Comparison of ENCODE assay signal across 12 mouse cellular contexts in the genomic region with DNA sequence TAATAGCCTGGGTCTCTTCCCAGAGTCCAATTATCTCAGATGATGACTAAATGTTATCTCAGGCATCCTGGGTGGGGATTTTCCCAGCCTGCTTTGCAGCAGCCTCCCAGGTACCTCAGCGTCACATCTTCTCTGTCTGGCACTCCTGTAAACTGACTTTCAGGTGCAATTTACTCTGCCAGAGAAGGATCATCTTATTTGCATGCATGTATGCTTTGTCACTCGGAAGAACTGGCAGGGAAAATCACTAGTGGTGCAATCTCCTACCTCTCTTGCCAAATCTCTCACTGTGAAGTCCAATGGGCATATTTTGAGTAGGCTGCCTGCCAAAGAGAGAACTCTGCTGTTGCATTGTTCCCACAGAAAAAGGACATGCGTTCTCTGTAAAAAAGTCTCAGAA.
DNase-seq lines count a peak whose midpoint lies in the region; ATAC-seq lines count a peak whose summit lies in the region.
"Had no signal": no experiment of that assay in that cellular context is flagged by ENCODE, and none has a peak within 500 bp of the region (broad histone marks: within the 10 kb centered on the region; RNA-seq: fewer than 3 reads in every experiment).

No protein-coding gene starts in this region.

- no peaks in the 10 kb centered on the region for H3K36me3 ChIP-seq in midbrain, embryonic 14.5 days (ENCODE audit: control insufficient read depth, insufficient read depth, low read length)
- H3K36me3 ChIP-seq: liver, embryonic 13.5 days; midbrain, embryonic 15.5 days had no signal

- DNase-seq in frontal cortex, postnatal 14 days (ENCODE audit: low spot score in 2 of 2): no peak
- peak; percentile 28 for DNase-seq in brain, embryonic 18.5 days (ENCODE audit: low read depth, low spot score)
- peak; percentile 21 to 57 for DNase-seq in frontal cortex, postnatal 36 days (ENCODE audit: low spot score in 2 of 2)
- peak; percentile 36 to 85 for DNase-seq in left cerebral cortex, postnatal 25 days (ENCODE audit: low spot score in 2 of 2)
- no peak for DNase-seq in thymus, postnatal 14 days
- no peak for DNase-seq in B cell, adult 2 months
- no peak for DNase-seq in midbrain, embryonic 14.5 days
- DNase-seq: gastrocnemius, postnatal 14 days; liver, embryonic 13.5 days had no signal

- no peaks in the 10 kb centered on the region for H3K9me3 ChIP-seq in midbrain, embryonic 14.5 days (ENCODE audit: control insufficient read depth, low read length)
- H3K9me3 ChIP-seq: midbrain, embryonic 15.5 days had no signal

- no peak overlapping the region for H3K4me2 ChIP-seq in midbrain, embryonic 14.5 days (ENCODE audit: low read length)
- H3K4me2 ChIP-seq: liver, embryonic 13.5 days; midbrain, embryonic 15.5 days had no signal

- H3K4me1 ChIP-seq in midbrain, embryonic 14.5 days (ENCODE audit: control insufficient read depth, insufficient read depth, low read length): no peaks in the 10 kb centered on the region; the same call in 1 of the 2 replicates
- H3K4me1 ChIP-seq: liver, embryonic 13.5 days had no signal

- H3K4me3 ChIP-seq in midbrain, embryonic 14.5 days (replicated peaks; ENCODE audit: low read depth, low read length): no peak overlapping the region
- H3K4me3 ChIP-seq: liver, embryonic 13.5 days; midbrain, embryonic 15.5 days had no signal

- H3K9ac ChIP-seq in midbrain, embryonic 14.5 days (replicated peaks; ENCODE audit: low read length): no peak overlapping the region
- H3K9ac ChIP-seq: liver, embryonic 13.5 days; midbrain, embryonic 15.5 days had no signal

- peak; percentile 96 for ATAC-seq in frontal cortex, adult (ENCODE audit: low TSS enrichment)
- ATAC-seq in midbrain, embryonic 14.5 days (ENCODE audit: low FRiP score, low TSS enrichment): no peak
- ATAC-seq: midbrain, embryonic 15.5 days had no signal

- H3K27ac ChIP-seq in midbrain, embryonic 14.5 days (replicated peaks; ENCODE audit: low read depth, low read length): no peak overlapping the region
- H3K27ac ChIP-seq: kidney, postnatal 0 days; liver, embryonic 13.5 days; midbrain, embryonic 15.5 days had no signal

- intact Hi-C loops in left cerebral cortex, postnatal 25 days (cut with DNase I): no loop called here

- WGBS in midbrain, embryonic 14.5 days: 78% methylated on average over 3 of the region's 3 CpGs

- no peaks in the 10 kb centered on the region for H3K27me3 ChIP-seq in midbrain, embryonic 14.5 days (ENCODE audit: control insufficient read depth, insufficient read depth, low read length)
- H3K27me3 ChIP-seq: liver, embryonic 13.5 days; midbrain, embryonic 15.5 days had no signal

Comparison
In these comparisons a context has a peak if more than half of its experiments do, and no peak if none do; other contexts are left out.
1. DNase-seq: peak in brain, embryonic 18.5 days (single experiment), frontal cortex, postnatal 36 days (2 of 2) and left cerebral cortex, postnatal 25 days (2 of 2); none in frontal cortex, postnatal 14 days (0 of 2), thymus, postnatal 14 days (single experiment), B cell, adult 2 months (0 of 2) and midbrain, embryonic 14.5 days (single experiment).